Mouse (Mus musculus) right cerebral cortex, postnatal 36 days (tissue): Measurements from ENCODE around the gene Zbtb8b.
"Not testable (repeated sequence)": the region's sequence is repeated elsewhere in the genome, so short reads cannot be mapped to it uniquely, and the experiment has no call there.

Experiments
- DNase-seq, 2 experiments: peaks; one replicate each; pipeline ENCODE4 v3.0.0; 2022; ENCODE audit warnings: low spot score in 2 of 2, mixed read lengths in 1 of 2

The Zbtb8b gene

DNA sequence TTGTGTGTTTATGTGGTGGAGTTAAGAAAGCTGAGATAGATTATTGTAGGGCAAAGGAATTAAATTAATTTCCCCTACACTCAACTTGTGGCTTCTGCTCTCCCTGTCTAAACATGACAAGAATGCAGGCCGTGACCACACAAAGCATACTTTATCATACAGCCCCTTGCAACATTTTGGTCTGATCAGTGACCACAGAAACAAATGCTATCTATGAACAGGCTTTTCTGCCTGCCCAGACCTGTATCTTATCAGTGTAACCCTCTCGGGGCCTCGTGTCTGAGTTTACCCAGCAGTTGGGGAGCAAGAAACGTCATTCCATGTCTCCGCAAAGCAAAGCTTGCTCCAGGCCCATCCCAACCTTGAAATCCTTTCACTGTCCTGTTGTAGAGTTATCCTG is 24.2 kb downstream of the Zbtb8b start:
- DNase-seq, result no peak

DNA sequence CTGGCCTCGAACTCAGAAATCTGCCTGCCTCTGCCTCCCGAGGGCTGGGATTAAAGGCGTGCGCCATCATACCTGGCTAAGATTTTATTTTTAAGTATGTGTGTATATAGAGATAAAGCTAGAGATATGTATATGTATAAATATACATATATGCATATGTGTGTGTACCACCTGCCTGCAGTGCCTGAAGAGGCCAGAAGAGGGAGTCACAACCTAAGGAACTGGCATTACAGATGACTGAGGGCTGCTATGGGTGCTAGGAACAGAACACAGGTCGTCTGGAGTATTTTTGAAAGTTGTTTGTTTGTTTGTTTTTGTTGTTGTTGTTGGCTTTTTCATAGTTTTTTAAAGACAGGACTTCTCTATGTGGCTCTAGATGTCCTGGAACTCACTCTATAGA is 24.8 kb downstream of the Zbtb8b start:
- DNase-seq, result no peak

DNA sequence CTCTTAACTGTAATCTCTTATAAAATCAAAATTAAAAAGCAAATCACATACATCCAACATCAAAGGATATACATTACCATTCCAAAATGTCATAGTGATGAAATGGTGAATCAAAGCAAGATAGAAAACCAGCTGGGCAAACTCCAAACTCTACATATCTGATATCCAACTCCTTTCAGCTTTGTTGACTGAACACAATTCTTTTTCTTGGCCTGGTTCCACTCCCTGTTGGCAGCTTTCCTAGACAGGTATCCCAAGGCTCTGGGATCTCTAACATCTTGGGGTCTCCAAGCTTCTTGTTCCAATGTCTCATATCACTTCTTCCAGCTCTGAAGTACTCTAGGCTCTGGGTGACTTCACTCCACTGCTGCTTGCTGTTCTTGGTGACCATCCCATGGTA is 29.7 kb downstream of the Zbtb8b start:
- DNase-seq, result no peak

DNA sequence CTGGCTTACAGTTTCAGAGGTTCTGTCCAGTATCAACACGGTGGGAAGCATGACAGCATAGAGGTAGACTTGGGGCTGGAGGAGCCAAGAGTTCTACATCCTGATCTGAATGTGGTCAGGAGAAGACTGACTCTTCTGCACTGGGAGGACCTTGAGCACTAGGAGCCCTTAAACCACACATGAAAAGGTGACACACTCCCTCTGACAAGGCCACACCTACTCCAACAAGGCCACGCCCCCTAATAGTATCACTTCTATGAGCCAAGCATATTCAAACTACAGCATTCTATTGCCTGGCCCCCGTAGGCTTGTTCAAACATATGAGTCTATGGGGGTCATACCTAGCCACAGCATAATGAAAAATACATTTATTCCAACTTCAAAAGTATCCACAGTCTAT is 30.1 kb downstream of the Zbtb8b start:
- DNase-seq, result not testable (repeated sequence)

DNA sequence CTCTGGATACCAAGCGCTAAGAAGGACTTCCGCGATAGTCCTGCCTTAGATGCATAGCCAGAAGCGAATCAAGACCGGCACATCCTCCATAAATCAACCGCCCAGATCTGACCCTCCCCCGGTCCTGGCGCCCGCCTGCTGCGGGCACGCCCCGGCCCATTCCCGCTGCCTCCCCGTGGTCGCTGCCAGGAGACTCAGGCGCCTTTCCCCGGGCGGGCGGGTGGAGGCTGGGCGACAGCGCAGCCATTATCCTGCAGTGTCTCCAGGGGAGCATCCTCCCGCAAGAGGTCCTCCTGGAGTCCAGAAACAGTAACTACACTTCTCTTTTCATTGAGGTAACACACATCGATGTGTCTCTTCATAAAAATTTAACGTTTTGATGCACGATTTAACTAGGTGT is 34.2 kb downstream of the Zbtb8b start:
- DNase-seq, result peak; percentile 2 to 4

DNA sequence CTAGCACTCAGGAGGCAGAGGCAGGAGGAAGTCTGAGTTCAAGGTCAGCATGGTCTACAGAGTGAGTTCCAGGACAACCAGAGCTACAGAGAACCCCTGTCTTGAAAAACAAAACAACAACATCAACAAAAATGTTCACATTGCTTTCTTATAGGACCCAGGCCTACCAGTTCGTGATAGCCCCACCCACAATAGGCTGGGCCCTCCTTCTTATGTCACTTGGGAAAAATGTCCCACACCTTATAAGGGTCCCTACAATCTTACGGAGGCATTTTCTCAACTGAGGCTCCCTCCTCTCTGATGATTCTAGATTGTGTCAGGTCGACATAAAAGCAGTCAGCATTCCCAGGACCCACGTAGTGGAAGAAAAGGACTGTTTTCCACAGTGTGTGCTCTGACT is 40.8 kb downstream of the Zbtb8b start:
- no peak for DNase-seq

DNA sequence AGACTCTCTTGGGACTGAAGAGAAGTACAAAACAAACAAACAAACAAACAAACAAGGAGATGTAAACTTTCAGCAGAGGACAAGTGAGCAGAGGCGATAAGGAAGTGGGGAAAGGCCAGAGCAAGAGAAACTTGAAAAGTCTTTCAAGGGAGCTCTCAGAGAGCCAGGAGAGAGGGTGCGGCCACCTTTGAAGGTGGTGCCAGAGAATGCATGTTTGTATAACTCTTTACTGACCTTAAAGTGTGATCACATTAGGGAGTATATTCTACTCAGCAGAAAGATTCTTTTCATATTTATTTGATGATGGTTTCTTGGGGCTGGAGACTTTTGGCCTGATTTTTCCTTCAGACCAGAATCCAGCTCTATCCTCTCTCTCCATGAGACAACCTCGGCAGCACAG is 43.7 kb downstream of the Zbtb8b start:
- DNase-seq, result no peak

DNA sequence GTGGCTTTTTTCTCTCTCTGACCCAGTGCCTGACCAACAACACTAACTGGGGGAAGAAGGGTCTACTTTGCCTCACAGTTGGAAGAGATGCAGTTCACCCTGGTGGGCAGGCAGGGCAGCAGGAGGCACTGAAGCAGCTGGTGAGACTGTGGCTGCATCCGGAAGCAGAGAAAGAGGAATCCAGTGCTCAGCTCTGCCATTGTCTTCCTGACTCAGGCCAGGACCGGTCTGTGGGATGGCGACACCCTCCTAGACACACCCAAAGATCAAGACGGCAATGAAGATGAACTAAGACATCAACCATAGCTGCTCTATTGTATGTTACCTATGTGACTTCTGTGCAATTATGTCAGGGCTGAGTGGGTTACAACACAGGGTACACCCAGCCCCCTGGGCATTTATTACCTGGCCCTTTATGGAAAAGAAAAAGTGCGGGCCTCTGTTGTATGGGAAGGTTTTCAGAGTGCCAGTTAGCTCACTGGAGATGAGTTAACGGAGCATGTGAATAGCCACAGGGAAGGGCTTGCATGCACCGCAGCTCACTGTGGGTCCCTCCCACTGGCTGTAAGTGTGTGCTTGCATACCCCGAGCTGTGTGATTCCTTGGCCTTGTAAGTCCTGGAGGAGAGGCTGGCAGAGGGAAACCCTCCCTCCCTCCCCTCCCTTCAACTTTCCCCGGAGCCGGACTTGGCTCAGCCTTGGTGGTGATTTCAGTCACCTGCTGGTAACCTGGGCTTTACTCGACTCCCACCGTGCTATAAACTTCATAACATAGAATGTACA is 46.4 kb downstream of the Zbtb8b start:
- DNase-seq, result no peak

DNA sequence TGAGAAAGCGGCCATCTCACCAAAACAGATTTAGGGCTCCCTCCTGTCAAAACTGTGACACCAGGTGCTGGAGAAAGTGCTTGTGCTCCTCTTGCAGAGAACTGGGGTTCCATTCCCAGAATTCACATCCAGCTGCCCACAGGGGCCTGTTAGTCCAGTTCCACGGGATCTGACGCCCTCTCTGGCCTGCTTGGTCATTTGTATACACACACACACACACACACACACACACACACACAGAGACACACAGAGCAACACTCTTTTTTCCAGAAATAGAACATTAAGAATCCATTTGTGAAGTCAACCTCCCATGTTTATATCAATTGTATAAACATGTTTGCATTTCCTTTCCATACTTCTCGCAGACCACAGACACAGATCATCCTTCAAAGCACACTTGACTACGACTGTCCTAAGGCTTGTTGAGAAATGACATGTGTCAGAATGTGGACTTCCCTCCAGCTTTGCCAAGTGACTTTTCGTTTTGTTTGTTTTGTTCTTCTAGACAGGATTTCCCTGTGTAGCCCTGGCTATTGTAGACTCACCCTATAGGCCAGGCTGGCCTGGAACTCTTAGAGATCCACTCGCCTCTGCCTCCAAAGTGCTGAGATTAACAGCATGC is 49.6 kb downstream of the Zbtb8b start:
- no peak for DNase-seq

DNA sequence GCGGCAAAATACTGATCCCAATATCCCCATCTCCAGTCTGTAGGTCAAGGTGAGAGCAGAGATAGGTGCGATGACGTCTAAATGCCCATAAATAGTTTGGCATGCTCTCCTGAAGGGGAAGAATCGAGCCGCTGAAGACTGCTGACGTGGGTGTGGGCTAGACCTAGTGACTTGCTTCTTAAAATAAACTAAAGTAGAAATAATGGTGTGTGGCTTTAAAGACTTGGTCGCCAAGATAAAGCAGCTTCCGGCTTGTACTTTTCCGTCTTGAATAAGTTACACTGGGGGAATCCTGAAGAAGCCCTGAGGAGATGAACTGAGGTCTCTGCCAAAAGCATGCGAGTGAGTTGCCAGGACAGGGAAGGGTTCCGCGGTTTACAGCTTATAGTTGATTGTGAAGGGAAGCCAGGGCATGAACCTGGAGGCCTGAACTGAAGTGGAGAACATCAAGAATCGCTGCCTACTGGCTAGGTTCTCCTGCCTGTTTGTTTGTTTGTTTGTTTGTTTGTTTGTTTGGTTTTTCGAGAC is 50.4 kb downstream of the Zbtb8b start:
- DNase-seq, result no peak

DNA sequence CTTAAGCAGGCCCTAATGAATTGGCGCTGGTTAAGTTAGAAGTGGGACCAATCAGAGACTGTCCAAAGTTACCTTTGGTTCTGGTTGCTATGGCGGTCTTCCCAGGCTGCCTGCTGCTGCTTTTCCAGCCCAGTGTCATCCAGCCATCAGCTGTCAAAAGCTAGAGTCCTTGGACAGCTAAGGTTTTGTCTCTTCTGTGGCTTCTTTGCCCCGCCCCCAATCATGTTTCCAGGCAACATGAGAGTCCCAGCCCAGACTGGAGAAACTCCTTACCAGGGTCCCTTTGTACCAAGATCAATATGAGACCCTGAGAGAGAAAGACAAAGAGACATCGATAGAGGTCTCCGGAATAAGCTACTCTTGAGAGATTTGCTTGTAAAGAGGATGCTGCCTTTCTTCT is 52.2 kb downstream of the Zbtb8b start:
- DNase-seq, result no peak

DNA sequence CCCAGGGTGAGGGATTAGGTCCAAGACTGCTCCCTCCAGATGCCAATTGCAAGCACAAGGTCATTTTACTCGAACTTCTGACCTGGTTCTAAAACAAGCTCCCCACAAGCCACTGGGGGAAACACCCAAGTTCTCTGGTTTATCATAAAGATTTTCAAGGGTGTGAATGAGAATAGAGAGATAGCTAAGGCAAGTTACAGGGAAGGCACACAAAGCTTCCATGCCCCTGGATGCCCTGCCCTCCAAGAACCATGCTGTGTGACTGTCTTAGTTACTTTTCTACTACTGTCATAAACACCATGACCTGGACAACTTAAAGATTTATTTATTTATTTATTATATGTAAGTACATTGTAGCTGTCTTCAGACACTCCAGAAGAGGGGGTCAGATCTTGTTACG is 53.7 kb downstream of the Zbtb8b start:
- DNase-seq, result no peak

DNA sequence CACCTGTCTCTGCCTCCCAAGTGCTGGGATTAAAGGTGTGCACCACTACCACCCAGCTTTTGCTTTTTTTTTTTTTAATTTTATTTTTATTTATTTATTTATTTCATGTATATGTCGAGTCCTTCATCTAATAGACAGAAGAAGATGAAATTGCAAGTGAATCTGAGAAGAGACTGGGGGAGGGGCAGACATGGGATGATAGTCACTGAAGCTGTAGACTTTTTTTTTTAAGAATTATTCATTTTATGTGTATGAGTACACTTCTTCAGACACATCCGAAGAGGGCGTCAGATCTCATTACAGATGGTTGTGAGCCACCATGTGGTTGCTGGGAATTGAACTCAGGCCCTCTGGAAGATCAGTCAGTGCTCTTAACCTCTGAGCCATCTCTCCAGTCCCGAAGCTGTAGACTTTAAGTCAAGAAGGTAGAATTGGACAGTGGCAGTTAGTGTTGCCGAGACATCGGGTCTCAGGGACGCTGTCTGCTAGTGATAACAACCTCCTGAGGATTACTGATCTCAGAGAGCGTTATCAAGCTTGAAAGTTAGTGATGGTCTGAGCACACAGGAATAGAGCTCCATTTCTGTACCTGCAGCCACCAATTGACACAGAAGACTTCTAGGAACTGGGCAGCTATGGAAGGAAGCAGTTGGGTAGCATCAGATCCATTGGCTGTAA is 54.2 kb downstream of the Zbtb8b start:
- DNase-seq, result no peak

DNA sequence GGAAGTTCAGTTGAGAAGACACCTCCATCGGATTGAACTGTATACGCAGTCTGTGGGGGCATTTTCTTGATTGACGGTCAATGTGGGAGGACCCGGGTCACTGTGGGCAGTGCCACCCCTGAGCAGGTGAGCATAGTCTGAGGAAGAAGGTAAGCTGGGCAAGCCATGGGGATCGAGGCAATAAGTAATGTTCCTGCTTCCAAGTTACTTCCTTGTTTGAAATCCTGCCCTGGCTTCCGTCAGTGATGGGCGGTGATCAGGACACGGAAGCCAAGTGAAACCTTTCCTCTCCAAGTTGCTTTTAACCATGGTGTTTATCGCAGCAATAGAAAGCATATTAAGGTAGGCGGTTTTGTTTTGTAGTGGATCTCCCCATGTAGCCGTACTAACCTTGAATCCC is 55.0 kb downstream of the Zbtb8b start:
- no peak for DNase-seq

DNA sequence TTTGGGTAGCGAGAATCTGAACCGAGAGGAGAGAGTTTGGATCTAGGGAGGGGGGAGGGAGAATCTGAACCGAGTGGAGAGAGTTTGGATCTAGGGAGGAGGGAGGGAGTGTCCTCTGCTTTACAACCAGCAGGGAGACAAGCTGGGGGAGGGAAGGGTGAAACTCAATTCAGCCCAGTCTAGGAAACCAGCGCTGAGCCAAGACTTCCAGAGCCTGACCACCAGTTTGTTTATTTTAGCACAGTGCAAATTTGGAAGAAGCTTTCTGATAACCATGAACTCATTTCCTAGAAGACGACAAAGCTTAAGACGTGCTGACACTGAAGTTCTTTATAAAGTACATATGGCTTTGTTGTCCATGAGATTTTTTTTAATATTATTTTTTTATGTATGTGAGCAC is 56.2 kb downstream of the Zbtb8b start:
- DNase-seq, result no peak

DNA sequence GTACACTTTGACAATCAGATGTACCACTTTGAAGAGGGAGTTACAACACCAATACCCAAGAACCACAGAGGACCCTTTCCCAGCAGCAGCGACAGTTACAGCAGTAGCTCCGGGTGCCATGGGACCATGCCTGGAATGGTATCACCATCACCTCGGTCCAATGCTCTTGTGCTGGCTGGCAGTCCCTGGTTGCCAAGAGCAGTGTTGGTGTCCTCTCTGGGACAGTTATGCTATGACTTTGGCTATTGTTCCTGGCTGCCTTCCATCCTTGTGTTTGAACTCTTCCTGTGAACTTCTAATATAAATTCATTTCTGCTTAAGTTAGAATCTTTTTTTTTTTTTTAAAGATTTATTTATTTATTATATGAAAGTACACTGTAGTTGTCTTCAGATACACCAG is 57.1 kb downstream of the Zbtb8b start:
- DNase-seq, result no peak

DNA sequence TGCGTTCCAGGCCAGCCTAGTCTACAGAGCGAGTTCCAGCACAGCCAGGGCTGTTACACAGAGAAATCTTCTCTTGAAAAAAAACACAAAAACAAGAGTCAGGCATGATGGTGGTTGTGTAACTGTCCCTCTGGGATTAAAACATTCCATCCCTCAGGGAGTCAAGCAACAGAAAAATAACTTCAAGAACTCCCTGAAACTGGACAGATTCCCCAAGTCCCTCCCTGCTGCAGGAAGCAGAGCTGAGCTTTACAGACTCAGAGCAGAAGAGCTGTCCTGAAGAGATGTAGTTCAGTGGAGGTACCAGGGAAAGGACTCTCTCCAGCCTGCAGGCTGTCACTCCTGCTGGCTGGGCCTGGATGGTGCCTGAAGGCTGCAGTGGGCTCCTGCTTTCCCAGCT is 58.2 kb downstream of the Zbtb8b start:
- DNase-seq, result no peak

DNA sequence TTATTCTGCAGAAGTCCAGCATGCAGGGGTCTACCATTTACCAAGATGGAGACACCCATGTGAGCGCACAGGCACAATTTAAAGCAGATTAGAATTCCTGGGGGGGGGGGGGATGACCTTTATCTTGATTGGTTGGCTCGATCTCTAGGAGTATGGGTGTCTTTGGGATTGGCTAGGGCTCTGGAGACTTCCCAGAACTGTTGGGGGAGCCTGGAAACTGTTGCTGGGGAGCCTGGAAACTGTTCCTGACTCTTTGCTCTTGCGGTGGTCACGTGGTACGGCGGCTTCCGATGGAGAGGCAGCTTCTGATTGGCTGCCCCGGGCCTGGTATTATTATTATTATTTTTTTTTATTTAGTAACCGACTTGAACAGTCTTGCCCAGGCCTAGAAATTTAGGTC is 58.6 kb downstream of the Zbtb8b start:
- no peak for DNase-seq

DNA sequence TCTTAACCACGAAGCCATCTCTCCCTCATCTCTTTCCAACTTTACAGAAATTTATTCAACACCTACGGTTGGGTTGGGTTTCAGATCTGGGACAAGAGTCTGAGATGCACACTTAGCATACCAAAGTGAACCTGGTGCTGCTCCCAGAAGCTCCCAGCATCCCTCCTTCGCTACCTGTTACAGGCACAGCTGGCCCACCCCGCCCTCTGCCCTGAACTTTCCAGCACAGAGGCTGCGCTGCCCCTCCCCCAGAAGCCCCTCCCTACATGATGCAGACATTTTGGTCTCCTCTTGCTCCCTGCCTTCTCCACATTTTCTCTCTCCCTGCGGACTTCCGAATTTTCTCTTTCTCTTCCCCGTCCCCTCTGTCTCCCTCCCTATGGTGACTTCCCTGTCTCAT is 59.5 kb downstream of the Zbtb8b start:
- DNase-seq, result no peak

DNA sequence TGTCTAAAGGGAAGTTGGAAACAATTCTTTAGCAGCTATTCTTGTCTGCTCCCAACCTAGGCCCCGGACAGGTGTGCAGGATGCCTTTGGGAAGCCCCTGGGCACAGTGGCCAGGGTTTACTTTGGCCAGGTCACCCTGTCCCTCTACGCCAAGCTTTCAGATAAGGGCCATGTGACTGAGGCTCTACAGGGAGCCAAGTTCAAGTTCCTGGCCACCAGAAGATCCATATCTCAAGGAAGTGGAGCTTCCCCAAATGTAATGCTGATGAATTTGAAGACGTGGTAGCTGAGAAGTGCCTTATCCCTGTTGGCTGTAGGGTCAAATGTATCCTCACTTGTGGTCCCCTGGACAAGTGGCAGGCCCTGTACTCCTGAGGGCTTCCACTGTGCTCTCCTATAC is 60.8 kb downstream of the Zbtb8b start:
- no peak for DNase-seq

DNA sequence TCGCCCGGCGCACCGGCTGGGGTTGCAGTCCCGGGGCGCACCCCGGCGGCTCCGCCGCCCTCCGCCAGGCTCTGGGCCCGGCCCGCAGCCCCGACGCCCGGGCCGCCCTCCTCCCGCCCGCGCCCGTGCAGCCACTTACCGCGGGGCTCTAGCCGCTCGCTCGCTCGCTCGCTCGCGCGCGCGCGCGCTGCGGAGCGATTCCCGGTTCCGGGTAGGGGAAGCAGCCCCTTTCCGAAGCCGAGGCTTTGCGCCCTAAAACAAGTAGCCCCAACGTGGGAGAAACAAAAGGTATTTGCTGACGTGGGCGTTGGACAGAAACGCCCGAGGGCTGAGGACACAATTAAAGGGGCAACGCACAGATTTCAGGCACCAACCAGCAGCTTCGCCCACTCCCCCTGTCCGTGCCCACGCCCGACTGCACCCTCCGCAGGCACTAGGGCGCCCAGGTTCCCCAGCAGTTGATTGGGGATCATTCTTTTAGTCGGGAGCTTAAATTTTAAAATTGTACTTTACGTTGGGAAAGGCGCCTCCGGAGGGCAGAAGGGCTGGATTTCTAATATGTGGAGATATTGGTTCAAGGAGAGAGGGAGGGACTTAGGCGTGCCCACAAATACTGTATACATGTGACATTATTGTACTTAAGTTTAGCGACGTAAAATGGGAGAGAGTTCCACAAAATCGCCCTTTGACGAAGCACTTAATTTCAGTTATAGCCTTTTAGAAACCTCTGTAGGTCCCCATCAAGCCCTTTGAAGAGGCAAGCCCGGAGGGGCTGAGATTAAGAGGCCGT is 62.9 kb downstream of the Zbtb8b start, which contains the start of gene Zbtb8a:
Gene Zbtb8a, minus strand, starts transcription at position 516 of the 790 bp plus-strand sequence.
- no peak for DNase-seq

DNA sequence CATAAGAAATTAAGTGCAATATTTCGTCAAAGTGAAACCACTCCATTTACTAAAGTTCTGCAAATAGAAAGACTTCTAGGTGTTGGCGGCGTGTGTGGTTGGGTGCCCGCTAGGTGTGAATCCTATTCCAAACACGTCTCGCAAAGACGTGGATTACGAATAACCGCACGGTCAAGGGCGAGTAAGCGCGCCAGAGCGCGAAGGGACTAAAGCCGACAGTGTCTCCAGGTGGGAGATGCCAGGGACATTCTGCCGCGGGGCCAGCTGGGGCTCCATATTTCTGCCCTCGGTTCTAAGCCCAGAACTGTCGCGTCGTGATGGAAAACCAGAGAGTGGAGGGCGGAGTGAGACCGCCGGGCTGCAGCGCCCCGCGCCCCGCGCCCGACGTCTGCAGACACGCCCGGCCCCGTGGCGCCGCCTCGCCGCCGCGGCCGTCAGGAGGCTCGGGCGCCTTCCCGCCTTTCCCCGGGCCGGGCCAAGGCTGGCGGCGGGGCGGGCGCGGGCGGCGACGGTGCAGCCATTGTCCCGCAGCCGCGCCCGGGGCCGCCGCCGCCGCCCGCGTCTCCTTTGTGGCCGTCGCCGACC is 63.6 kb downstream of the Zbtb8b start:
- DNase-seq, result no peak
